Mouse (Mus musculus) hindbrain, embryonic 14.5 days (tissue): ENCODE data around the gene Trip10. TPM values are rescaled to one million over a fixed set of nuclear protein-coding genes. Genes with fewer than 3 reads are reported as not detected.

Source experiments
- ATAC-seq: fragments of 200-750 bp; cut with Nextera tagmentation; 2 replicates; pipeline ENCODE4 v1.8.0; 2017; ENCODE audit warnings: moderate number of reproducible peaks, mild to moderate bottlenecking, moderate TSS enrichment, moderate library complexity; ENCODE audit not compliant: low FRiP score
- DNase-seq: peaks from one replicate; pipeline ENCODE4 v3.0.0-alpha.2; 2015; ENCODE audit warnings: low spot score
- H3K27ac ChIP-seq: fragments of 300-500 bp; sonication (generic); 2 replicates; pipeline ENCODE4 v1.5.1; 2014; ENCODE audit warnings: mild to moderate bottlenecking, moderate library complexity
- H3K27me3 ChIP-seq: fragments of 300-500 bp; sonication (generic); 2 replicates; pipeline ENCODE4 v1.6.1; 2014; ENCODE audit warnings: mild to moderate bottlenecking, low read length, mixed read lengths; ENCODE audit not compliant: control insufficient read depth, insufficient read depth
- H3K36me3 ChIP-seq: fragments of 300-500 bp; sonication (generic); replicated peaks from 2 replicates; pipeline ENCODE4 v1.6.1; 2014; ENCODE audit not compliant: control insufficient read depth, insufficient read depth
- H3K4me1 ChIP-seq: fragments of 300-500 bp; sonication (generic); replicated peaks from 2 replicates; pipeline ENCODE4 v1.6.1; 2014; ENCODE audit warnings: antibody characterized with exemption, low read length, mixed read lengths; ENCODE audit not compliant: control insufficient read depth, insufficient read depth
- H3K4me2 ChIP-seq: fragments of 300-500 bp; sonication (generic); replicated peaks from 2 replicates; pipeline ENCODE4 v1.6.1; 2014; ENCODE audit warnings: mild to moderate bottlenecking, moderate library complexity
- H3K4me3 ChIP-seq: fragments of 300-500 bp; sonication (generic); replicated peaks from 2 replicates; pipeline ENCODE4 v1.5.1; 2014; ENCODE audit warnings: mild to moderate bottlenecking, low read length
- H3K9ac ChIP-seq: fragments of 300-500 bp; sonication (generic); 2 replicates; pipeline ENCODE4 v1.6.1; 2014
- H3K9me3 ChIP-seq: fragments of 300-500 bp; sonication (generic); 2 replicates; pipeline ENCODE4 v1.6.1; 2016; ENCODE audit warnings: low read length; ENCODE audit not compliant: control insufficient read depth
- WGBS: fragments of 180-500 bp; shearing (Covaris S2); extraction: QIAGEN DNeasy Blood & Tissue Kit; methylation state at CpG from one replicate; pipeline ENCODE4 v1.1.7; 2014; 5-methylcytosine and 5-hydroxymethylcytosine counted together
- polyA plus RNA-seq: library from polyadenylated mRNA; unstranded; fragments of >200 nt; fragmentation: Nextera tagmentation; extraction: Ambion mirVana; gene quantifications from 2 replicates; pipeline ENCODE4 v1.2.1, GENCODE M21; 2014

Trip10 gene
- polyA plus RNA-seq, 1 experiment from 2014 or later: 10.1 TPM

- H3K9me3 ChIP-seq: no peaks in the 10 kb centered on the region
- H3K4me1 ChIP-seq: peaks cover 27% of the 10 kb centered on the region
- ATAC-seq: peak; percentile 97
- peak overlapping the region; percentile 95 for H3K4me2 ChIP-seq
- peak overlapping the region; percentile 57 for H3K4me3 ChIP-seq
- peak; percentile 96 for DNase-seq
- H3K27me3 ChIP-seq: no peaks in the 10 kb centered on the region
- H3K36me3 ChIP-seq: peaks cover 6% of the 10 kb centered on the region
- H3K9ac ChIP-seq: peak overlapping the region; percentile 70
- under 1% methylated on average over 46 of the region's 46 CpGs for WGBS
- peak overlapping the region; percentile 96 for H3K27ac ChIP-seq
Observed at GRCm38 (mm10) chr17:57247393-57248200, 1.7 kb upstream of the Trip10 start.

- Histone ChIP-seq H3K36me3 (no peaks in the 10 kb centered on the region; the same call in 1 of the 2 replicates), H3K4me1 (peaks cover 27% of the 10 kb centered on the region), H3K4me2 (peak within 1 kb of the TSS; percentile 95), H3K4me3 (peak within 1 kb of the TSS; percentile 57), H3K9me3 (no peaks in the 10 kb centered on the region), H3K27me3 (no peaks in the 10 kb centered on the region), H3K27ac (peak within 1 kb of the TSS; percentile 96), H3K9ac (peak within 1 kb of the TSS; percentile 70)
- under 1% methylated on average over 12 of the region's 12 CpGs for WGBS
- peak; percentile 80 for DNase-seq
- ATAC-seq: peak; percentile 56
Observed at GRCm38 (mm10) chr17:57248201-57248699, 1.0 kb upstream of the Trip10 start, which contains the start of gene Gpr108. Gene Gpr108, minus strand, starts transcription at chr17:57248446.

GRCm38 (mm10) chr17:57248771-57249170, 484 bp upstream of the Trip10 start:
- peak overlapping the region; percentile 95 for H3K4me2 ChIP-seq
- H3K4me1 ChIP-seq: peaks cover 27% of the 10 kb centered on the region
- no peaks in the 10 kb centered on the region for H3K27me3 ChIP-seq
- H3K9me3 ChIP-seq: no peaks in the 10 kb centered on the region
- H3K36me3 ChIP-seq: no peaks in the 10 kb centered on the region; the same call in 1 of the 2 replicates
- peak overlapping the region; percentile 53 for H3K9ac ChIP-seq
- no peak for DNase-seq
- ATAC-seq: no peak
- peak overlapping the region; percentile 57 for H3K4me3 ChIP-seq
- 8% methylated on average over 13 of the region's 13 CpGs for WGBS
- H3K27ac ChIP-seq: peak overlapping the region; percentile 87

GRCm38 (mm10) chr17:57250461-57251160, 1.4 kb downstream of the Trip10 start:
- no peaks in the 10 kb centered on the region for H3K27me3 ChIP-seq
- H3K4me3 ChIP-seq: peak overlapping the region; percentile 57
- peak overlapping the region; percentile 95 for H3K4me2 ChIP-seq
- peak overlapping the region; percentile 53 for H3K9ac ChIP-seq
- H3K9me3 ChIP-seq: no peaks in the 10 kb centered on the region
- DNase-seq: no peak
- WGBS: 5% methylated on average over 33 of the region's 33 CpGs
- H3K27ac ChIP-seq: no peak overlapping the region
- H3K4me1 ChIP-seq: peaks cover 27% of the 10 kb centered on the region
- 0 out of 2 replicates have a peak, but pooled peaks cover 7% of the 10 kb centered on the region for H3K36me3 ChIP-seq
- ATAC-seq: no peak

- Histone ChIP-seq H3K4me3 (no peak overlapping the region), H3K27me3 (no peaks in the 10 kb centered on the region), H3K9me3 (no peaks in the 10 kb centered on the region), H3K4me2 (peak overlapping the region; percentile 95; the same call in 1 of the 2 replicates), H3K27ac (no peak overlapping the region), H3K4me1 (peaks cover 26% of the 10 kb centered on the region), H3K9ac (no peak overlapping the region), H3K36me3 (0 out of 2 replicates have a peak, but pooled peaks cover 7% of the 10 kb centered on the region)
- no peak for DNase-seq
- ATAC-seq: no peak
- WGBS: 97% methylated on average over 3 of the region's 3 CpGs
Observed at GRCm38 (mm10) chr17:57251431-57251830, 2.2 kb downstream of the Trip10 start.

- Histone ChIP-seq H3K4me2 (no peak overlapping the region), H3K27ac (no peak overlapping the region), H3K4me1 (peaks cover 22% of the 10 kb centered on the region), H3K4me3 (no peak overlapping the region), H3K9me3 (no peaks in the 10 kb centered on the region), H3K27me3 (no peaks in the 10 kb centered on the region), H3K9ac (no peak overlapping the region), H3K36me3 (0 out of 2 replicates have a peak, but pooled peaks cover 7% of the 10 kb centered on the region)
- DNase-seq: no peak
- no peak for ATAC-seq
- WGBS: 94% methylated on average over 6 of the region's 6 CpGs
Observed at GRCm38 (mm10) chr17:57253306-57253705, 4.1 kb downstream of the Trip10 start.

GRCm38 (mm10) chr17:57255354-57255753, 6.1 kb downstream of the Trip10 start:
- Histone ChIP-seq H3K27me3 (no peaks in the 10 kb centered on the region), H3K4me3 (no peak overlapping the region), H3K9me3 (no peaks in the 10 kb centered on the region), H3K27ac (no peak overlapping the region), H3K9ac (no peak overlapping the region), H3K4me1 (peaks cover 4% of the 10 kb centered on the region), H3K4me2 (no peak overlapping the region), H3K36me3 (peaks cover 13% of the 10 kb centered on the region; the same call in 1 of the 2 replicates)
- ATAC-seq (no peak), DNase-seq (no peak)
- WGBS: 94% methylated on average over 14 of the region's 14 CpGs

- Histone ChIP-seq H3K27ac (no peak overlapping the region), H3K9me3 (no peaks in the 10 kb centered on the region), H3K4me3 (no peak overlapping the region), H3K4me1 (no peaks in the 10 kb centered on the region), H3K9ac (no peak overlapping the region), H3K4me2 (no peak overlapping the region), H3K27me3 (no peaks in the 10 kb centered on the region), H3K36me3 (peaks cover 15% of the 10 kb centered on the region; the same call in 1 of the 2 replicates)
- DNase-seq (no peak), ATAC-seq (no peak)
- WGBS: 97% methylated on average over 22 of the region's 22 CpGs
Observed at GRCm38 (mm10) chr17:57256921-57257485, 7.7 kb downstream of the Trip10 start.

GRCm38 (mm10) chr17:57258191-57258590, 8.9 kb downstream of the Trip10 start:
- DNase-seq (no peak), ATAC-seq (no peak)
- H3K4me1 ChIP-seq: no peaks in the 10 kb centered on the region
- WGBS: 94% methylated on average over 3 of the region's 3 CpGs
- no peak overlapping the region for H3K4me2 ChIP-seq
- no peak overlapping the region for H3K27ac ChIP-seq
- peaks cover 15% of the 10 kb centered on the region; the same call in 1 of the 2 replicates for H3K36me3 ChIP-seq
- no peak overlapping the region for H3K4me3 ChIP-seq
- H3K27me3 ChIP-seq: no peaks in the 10 kb centered on the region
- no peaks in the 10 kb centered on the region for H3K9me3 ChIP-seq
- H3K9ac ChIP-seq: no peak overlapping the region
